Mouse (Mus musculus) megakaryocyte, embryonic 14.5 days (primary cell): Measurements from ENCODE around the gene Zfp423. TPM values are rescaled to one million over a fixed set of nuclear protein-coding genes. Genes with fewer than 3 reads are reported as not detected.

Experiments used
- H3K27me3 ChIP-seq: replicated peaks from 2 replicates; pipeline ENCODE3; 2012; ENCODE audit warnings: inconsistent platforms
- H3K36me3 ChIP-seq: replicated peaks from 2 replicates; pipeline ENCODE3; 2012; ENCODE audit warnings: low read length, inconsistent platforms, mixed read lengths
- H3K4me1 ChIP-seq: 2 replicates; pipeline ENCODE4 v1.6.1; 2012; ENCODE audit warnings: inconsistent platforms
- H3K4me3 ChIP-seq: replicated peaks from 2 replicates; pipeline ENCODE3; 2012; ENCODE audit warnings: moderate library complexity, mild to moderate bottlenecking, inconsistent platforms
- H3K9me3 ChIP-seq: 2 replicates; pipeline ENCODE4 v1.6.1; 2012; ENCODE audit warnings: inconsistent platforms
- FLI1 ChIP-seq: IDR thresholded peaks from 2 replicates; pipeline ENCODE4 v1.6.1; 2012; ENCODE audit warnings: low read length, inconsistent platforms, mixed read lengths
- GATA1 ChIP-seq: IDR thresholded peaks from 3 replicates; pipeline ENCODE4 v1.6.1; 2012; ENCODE audit warnings: mixed read lengths, low read length, inconsistent platforms, borderline replicate concordance
- polyA plus RNA-seq: library from polyadenylated mRNA; stranded (reverse); fragments of >175 nt; gene quantifications from 2 replicates; pipeline ENCODE4 v1.2.3, GENCODE M21; 2012; ENCODE audit warnings: low replicate concordance; ENCODE audit not compliant: insufficient read depth

Zfp423 gene
- polyA plus RNA-seq, 1 experiment = not detected

- Histone ChIP-seq H3K27me3 (peaks cover 10% of the 10 kb centered on the region), H3K36me3 (no peaks in the 10 kb centered on the region), H3K9me3 (no peaks in the 10 kb centered on the region), H3K4me1 (no peaks in the 10 kb centered on the region), H3K4me3 (no peak overlapping the region)
- TF ChIP-seq FLI1 (no peak), GATA1 (no peak)
These were observed 83.5 kb downstream of the Zfp423 start for GRCm38 (mm10) chr8:87875852-87876251.

DNA sequence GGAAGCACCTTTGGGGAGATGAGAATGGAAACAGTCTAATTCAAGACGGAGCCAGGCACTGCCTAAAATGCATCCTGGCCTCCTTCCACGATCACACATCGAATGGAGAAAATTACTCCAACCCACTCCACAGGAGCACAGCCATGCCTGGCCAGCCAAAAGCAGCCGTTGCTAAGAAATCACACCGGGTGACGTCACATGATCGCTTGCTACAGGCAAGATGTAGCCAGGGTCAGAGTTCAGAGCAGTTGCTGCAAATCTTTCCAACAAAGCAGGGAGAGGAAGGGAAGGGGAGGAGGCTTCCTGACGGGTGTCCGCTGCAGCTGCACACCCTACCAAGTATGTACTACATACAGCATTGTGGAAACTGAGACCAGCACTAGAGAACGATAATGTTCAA is 83.9 kb downstream of the Zfp423 start:
- no peaks in the 10 kb centered on the region for H3K4me1 ChIP-seq

DNA sequence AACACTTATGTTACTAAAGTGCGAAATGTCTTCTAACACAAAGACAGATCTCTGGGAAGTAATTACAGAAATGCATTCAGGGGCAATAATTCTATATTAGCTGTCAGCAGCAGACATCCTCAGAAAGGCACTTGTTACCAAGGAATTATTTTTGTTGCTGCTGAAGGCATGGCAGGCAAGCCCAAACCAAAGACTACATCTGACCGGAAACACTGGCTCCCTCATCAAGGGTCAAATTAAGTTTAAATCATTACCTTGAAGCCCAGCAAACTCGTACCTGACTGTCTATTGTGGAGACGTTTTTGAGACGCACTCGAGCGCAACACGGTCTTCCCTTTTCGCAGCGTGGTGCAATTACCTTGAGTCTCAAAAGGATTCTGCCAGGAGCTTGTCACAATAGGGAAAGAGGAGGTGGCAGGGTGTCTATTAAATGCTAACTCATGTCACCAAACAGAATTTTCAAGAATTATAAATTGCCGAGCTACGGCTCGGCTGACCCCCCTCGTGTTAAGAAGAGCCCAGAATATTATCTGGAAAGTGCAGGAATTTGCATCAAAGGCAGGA is 86.3 kb downstream of the Zfp423 start:
- Histone ChIP-seq H3K4me1 (no peaks in the 10 kb centered on the region), H3K27me3 (peaks cover 5% of the 10 kb centered on the region), H3K4me3 (no peak overlapping the region), H3K36me3 (no peaks in the 10 kb centered on the region), H3K9me3 (no peaks in the 10 kb centered on the region)
- no peak for TF ChIP-seq FLI1
- no peak for TF ChIP-seq GATA1

More for the DNA sequence above, 83.9 kb downstream of the Zfp423 start:
- Histone ChIP-seq H3K27me3 (peaks cover 8% of the 10 kb centered on the region), H3K4me3 (no peak overlapping the region), H3K36me3 (no peaks in the 10 kb centered on the region), H3K9me3 (no peaks in the 10 kb centered on the region)
- TF ChIP-seq FLI1 = no peak
- TF ChIP-seq GATA1 = no peak

- H3K4me1 ChIP-seq = no peaks in the 10 kb centered on the region
- H3K27me3 ChIP-seq = peaks cover 3% of the 10 kb centered on the region
- H3K36me3 ChIP-seq = no peaks in the 10 kb centered on the region
- TF ChIP-seq GATA1 (no peak), FLI1 (no peak)
- H3K9me3 ChIP-seq = no peaks in the 10 kb centered on the region
- no peak overlapping the region for H3K4me3 ChIP-seq
These were observed 87.0 kb downstream of the Zfp423 start for GRCm38 (mm10) chr8:87872356-87872930.

DNA sequence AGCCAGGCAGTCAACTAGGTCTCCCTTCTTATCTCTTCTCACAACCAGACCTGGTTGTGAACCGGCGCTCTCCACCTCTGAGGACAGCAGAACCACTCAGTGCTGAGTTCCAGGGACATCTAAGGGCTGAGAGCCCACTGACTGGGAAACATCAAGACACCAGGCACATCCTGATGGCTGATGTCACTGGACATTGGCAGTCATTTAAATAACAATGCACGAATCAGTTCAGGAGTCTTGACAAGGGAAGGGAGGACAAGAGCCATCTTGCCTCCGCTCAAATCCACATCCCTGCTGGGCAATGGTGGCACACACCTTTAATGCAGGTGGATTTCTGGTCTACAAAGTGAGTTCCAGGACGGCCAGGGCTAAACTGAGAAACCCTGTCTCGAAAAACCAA is 92.8 kb downstream of the Zfp423 start:
- Histone ChIP-seq H3K9me3 (no peaks in the 10 kb centered on the region), H3K4me1 (no peaks in the 10 kb centered on the region), H3K27me3 (peaks cover 5% of the 10 kb centered on the region), H3K36me3 (no peaks in the 10 kb centered on the region), H3K4me3 (no peak overlapping the region)
- TF ChIP-seq GATA1 = no peak
- no peak for TF ChIP-seq FLI1

- no peaks in the 10 kb centered on the region for H3K9me3 ChIP-seq
- H3K27me3 ChIP-seq = peaks cover 8% of the 10 kb centered on the region
- TF ChIP-seq GATA1 = no peak
- TF ChIP-seq FLI1 = no peak
- H3K4me3 ChIP-seq = no peak overlapping the region
- H3K36me3 ChIP-seq = no peaks in the 10 kb centered on the region
- no peaks in the 10 kb centered on the region for H3K4me1 ChIP-seq
These were observed 95.2 kb downstream of the Zfp423 start for GRCm38 (mm10) chr8:87864236-87864635.

- Histone ChIP-seq H3K4me1 (no peaks in the 10 kb centered on the region), H3K27me3 (peaks cover 8% of the 10 kb centered on the region), H3K9me3 (no peaks in the 10 kb centered on the region), H3K4me3 (no peak overlapping the region), H3K36me3 (no peaks in the 10 kb centered on the region)
- TF ChIP-seq GATA1 (no peak), FLI1 (no peak)
These were observed 96.3 kb downstream of the Zfp423 start for GRCm38 (mm10) chr8:87863128-87863527.

DNA sequence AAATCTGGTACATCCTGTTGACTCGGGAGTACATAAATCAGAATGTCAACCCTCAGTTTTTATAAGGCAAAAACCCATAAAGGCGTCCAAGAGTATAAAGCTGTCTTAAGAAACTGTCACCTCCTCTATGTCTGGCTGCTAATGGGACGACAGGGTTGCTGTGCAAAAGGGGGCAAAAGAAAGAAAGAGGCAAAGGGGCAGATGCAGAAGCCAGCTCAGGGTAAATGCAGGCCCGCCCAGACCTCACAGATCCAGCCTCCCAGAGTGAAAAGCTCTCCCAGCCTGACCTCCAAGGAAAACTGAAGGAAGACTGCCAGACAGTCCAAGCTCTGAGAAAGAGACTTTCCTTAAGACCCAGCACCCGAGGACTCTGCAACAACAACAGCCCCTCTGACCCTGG is 97.7 kb downstream of the Zfp423 start:
- Histone ChIP-seq H3K9me3 (no peaks in the 10 kb centered on the region), H3K36me3 (no peaks in the 10 kb centered on the region), H3K4me1 (no peaks in the 10 kb centered on the region), H3K27me3 (peaks cover 8% of the 10 kb centered on the region), H3K4me3 (no peak overlapping the region)
- TF ChIP-seq FLI1 = no peak
- no peak for TF ChIP-seq GATA1

DNA sequence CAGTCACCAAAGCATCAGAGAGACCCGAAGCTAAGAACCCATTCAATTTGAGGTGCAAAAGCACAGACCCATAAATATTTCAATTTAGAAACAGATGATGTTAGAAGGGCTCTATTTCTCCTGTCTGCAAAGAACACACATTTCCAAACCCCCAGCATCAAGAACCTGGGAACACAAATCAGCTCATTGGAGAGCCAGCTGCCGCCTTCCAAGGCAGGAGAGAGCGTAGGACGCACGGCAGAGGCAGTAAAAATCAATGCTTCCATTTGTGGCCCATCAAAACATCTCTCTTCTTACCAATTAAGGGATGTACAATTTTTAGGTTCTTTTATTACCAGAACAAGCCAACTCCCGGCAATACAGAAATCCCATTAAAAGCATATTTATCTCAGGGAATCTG is 98.5 kb downstream of the Zfp423 start:
- Histone ChIP-seq H3K36me3 (no peaks in the 10 kb centered on the region), H3K4me1 (no peaks in the 10 kb centered on the region)

DNA sequence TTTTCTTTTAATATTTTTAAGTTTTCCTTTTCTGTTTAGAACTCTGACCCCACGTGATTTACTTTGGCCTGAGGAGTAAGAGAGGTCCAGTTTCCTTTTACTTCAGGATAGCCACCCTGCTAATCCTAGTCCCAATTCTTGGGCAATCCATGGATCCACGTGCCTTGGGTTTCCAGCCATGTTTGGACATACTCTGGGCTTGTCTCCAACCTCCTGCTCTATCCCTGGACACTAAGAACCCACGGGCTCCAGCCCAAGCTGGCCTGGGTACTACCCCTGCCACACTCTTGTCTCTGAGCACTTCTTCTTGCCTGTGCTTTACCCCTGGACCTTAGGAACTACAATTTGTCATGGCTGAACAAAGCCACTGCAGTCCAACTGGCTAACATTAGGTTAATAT is 107.5 kb downstream of the Zfp423 start:
- H3K27me3 ChIP-seq = no peaks in the 10 kb centered on the region
- no peaks in the 10 kb centered on the region for H3K36me3 ChIP-seq
- TF ChIP-seq GATA1 (no peak), FLI1 (no peak)
- H3K4me3 ChIP-seq = no peak overlapping the region
- H3K4me1 ChIP-seq = no peaks in the 10 kb centered on the region
- no peaks in the 10 kb centered on the region for H3K9me3 ChIP-seq

More for the DNA sequence above, 98.5 kb downstream of the Zfp423 start:
- TF ChIP-seq FLI1 = no peak
- TF ChIP-seq GATA1 = no peak
- Histone ChIP-seq H3K9me3 (no peaks in the 10 kb centered on the region), H3K4me3 (no peak overlapping the region), H3K27me3 (peaks cover 8% of the 10 kb centered on the region)
